In genomic region chr12:55466088-55466701, GRCm38 (mm10) we compare ENCODE assay signal across 8 mouse cellular contexts. TPM values are rescaled to one million over a fixed set of nuclear protein-coding genes. Genes with fewer than 3 reads are reported as not detected.
DNase-seq lines count a peak whose midpoint lies in the region; ATAC-seq lines count a peak whose summit lies in the region.

No protein-coding gene starts in this region.

- DNase-seq in 3T3-L1 (ENCODE audit: low read depth, low spot score), result peak; percentile 95
- DNase-seq in adrenal gland, adult 18-20 months (ENCODE audit: low spot score in 2 of 2), result peak; percentile 43 to 48
- DNase-seq in fibroblast of lung, adult 2 months (ENCODE audit: low read depth), result peak; percentile 89
- no peak for DNase-seq in embryo, embryonic 11 days
- DNase-seq in spleen, postnatal 14 days (ENCODE audit: low spot score in 2 of 2), result no peak

- H3K4me3 ChIP-seq in heart, embryonic 13.5 days, result no peak overlapping the region
- H3K4me3 ChIP-seq in heart, embryonic 12.5 days, result no peak overlapping the region

- H3K36me3 ChIP-seq in heart, embryonic 13.5 days, result no peaks in the 10 kb centered on the region
- no peaks in the 10 kb centered on the region for H3K36me3 ChIP-seq in heart, embryonic 12.5 days

- WGBS in heart, embryonic 13.5 days, result 62% methylated on average over 7 of the region's 7 CpGs
- WGBS in heart, embryonic 12.5 days, result 72% methylated on average over 7 of the region's 7 CpGs

- no peak overlapping the region for H3K9ac ChIP-seq in heart, embryonic 13.5 days
- no peak overlapping the region for H3K9ac ChIP-seq in heart, embryonic 12.5 days

- no peaks in the 10 kb centered on the region for H3K27me3 ChIP-seq in heart, embryonic 13.5 days (replicated peaks)
- H3K27me3 ChIP-seq in heart, embryonic 12.5 days (replicated peaks), result no peaks in the 10 kb centered on the region

- H3K4me2 ChIP-seq in heart, embryonic 13.5 days, result no peak overlapping the region
- H3K4me2 ChIP-seq in heart, embryonic 12.5 days, result no peak overlapping the region

- H3K4me1 ChIP-seq in heart, embryonic 13.5 days, result peaks cover 74% of the 10 kb centered on the region
- peaks cover 38% of the 10 kb centered on the region for H3K4me1 ChIP-seq in heart, embryonic 12.5 days (replicated peaks)

- no peaks in the 10 kb centered on the region for H3K9me3 ChIP-seq in heart, embryonic 13.5 days
- H3K9me3 ChIP-seq in heart, embryonic 12.5 days (replicated peaks), result no peaks in the 10 kb centered on the region

- H3K27ac ChIP-seq in heart, embryonic 13.5 days (replicated peaks), result peak overlapping the region; percentile 9; the same call in 1 of the 2 replicates
- no peak overlapping the region for H3K27ac ChIP-seq in heart, embryonic 12.5 days (ENCODE audit: poor library complexity, severe bottlenecking)

- no peak for ATAC-seq in heart, embryonic 13.5 days (ENCODE audit: extremely low read depth, insufficient number of reproducible peaks, low FRiP score, low TSS enrichment)
- ATAC-seq in heart, embryonic 12.5 days (ENCODE audit: insufficient number of reproducible peaks, low FRiP score), result no peak
- peak; percentile 49 for ATAC-seq in megakaryocyte, adult 5-6 weeks (ENCODE audit: poor library complexity, severe bottlenecking)

RNA-seq across cellular contexts. Expression of gene Nfkbia, which starts 26.3 kb away (rescaled TPM):
- 47.0 and 56.0 TPM in 2 replicates for polyA plus RNA-seq in heart, embryonic 13.5 days (2015; fragmentation: Nextera tagmentation; extraction: Ambion mirVana)
- polyA plus RNA-seq in heart, embryonic 12.5 days (2016; fragmentation: Nextera tagmentation; extraction: Ambion mirVana), result 38.8 and 45.0 TPM in 2 replicates
- 100 to 1,000 TPM in 1 of 2 experiments, 10 to 100 TPM in 1; 72.4 to 107 TPM for total RNA-seq in adrenal gland, adult 18-20 months (2021)
- total RNA-seq in megakaryocyte, adult 5-6 weeks (2015), result 55.5 and 84.6 TPM in 2 replicates
- total RNA-seq in megakaryocyte, adult 5-6 weeks (2017), result 52.5 and 65.3 TPM in 2 replicates

Comparison
In these comparisons a context has a peak if more than half of its experiments do, and no peak if none do; other contexts are left out.
1. DNase-seq: peak in 3T3-L1 (single experiment), adrenal gland, adult 18-20 months (2 of 2) and fibroblast of lung, adult 2 months (single experiment); none in embryo, embryonic 11 days (single experiment) and spleen, postnatal 14 days (0 of 2).